Mouse (Mus musculus) liver, embryonic 14 days (tissue): Measurements from ENCODE around the gene Capza3. TPM values are rescaled to one million over a fixed set of nuclear protein-coding genes. Genes with fewer than 3 reads are reported as not detected.

Experiments
- polyA plus RNA-seq: library from polyadenylated mRNA; depleted of rRNA; stranded (reverse); fragments of >200 nt; gene quantifications from 2 replicates; pipeline ENCODE4 v1.2.3, GENCODE M21; 2012; rRNA removed

Capza3 gene
- polyA plus RNA-seq: not detected in 2 replicates

GRCm38 (mm10) chr6:140040952-140041351 is at the start of gene Capza3:
Capza3 (plus strand) TSS chr6:140041252.

GRCm38 (mm10) chr6:140041357-140041756 is 305 bp downstream of the Capza3 start, which contains the start of gene Plcz1:
Plcz1 (minus strand) TSS chr6:140041457.

Other genes with a start within 250 kb of the Capza3 start
- not detected in 2 replicates for gene Plcz1, start 205 bp downstream of the Capza3 start, polyA plus RNA-seq